Mouse (Mus musculus) ZHBTc4 (cell line): Measurements from ENCODE around the gene Oxt.

Source experiments
- DNase-seq: peaks from one replicate; pipeline ENCODE4 v3.0.0-alpha.2; 2011; ENCODE audit warnings: low read depth, low spot score

Oxt gene

GRCm38 (mm10) chr2:130578148-130578547 lies 2.2 kb downstream of the Oxt start:
- DNase-seq = peak; percentile 72

GRCm38 (mm10) chr2:130579791-130580190 lies 3.8 kb downstream of the Oxt start:
- DNase-seq = peak; percentile 28

GRCm38 (mm10) chr2:130581201-130581600 lies 5.2 kb downstream of the Oxt start:
- DNase-seq = peak; percentile 19

- DNase-seq = no peak
Measured at GRCm38 (mm10) chr2:130582552-130582951, 6.6 kb downstream of the Oxt start, which contains the start of gene Avp. TSS of gene Avp (minus strand) at chr2:130582554.

- no peak for DNase-seq
Measured at GRCm38 (mm10) chr2:130583902-130584560, 8.1 kb downstream of the Oxt start.

- no peak for DNase-seq
Measured at GRCm38 (mm10) chr2:130586016-130586415, 10.0 kb downstream of the Oxt start.

GRCm38 (mm10) chr2:130588373-130588772 lies 12.4 kb downstream of the Oxt start:
- DNase-seq = no peak

- DNase-seq = peak; percentile 46
Measured at GRCm38 (mm10) chr2:130589157-130589556, 13.2 kb downstream of the Oxt start.

GRCm38 (mm10) chr2:130589761-130590160 lies 13.8 kb downstream of the Oxt start:
- DNase-seq = no peak

- no peak for DNase-seq
Measured at GRCm38 (mm10) chr2:130591016-130591415, 15.0 kb downstream of the Oxt start.

- no peak for DNase-seq
Measured at GRCm38 (mm10) chr2:130595596-130595995, 19.6 kb downstream of the Oxt start.

GRCm38 (mm10) chr2:130597601-130598010 lies 21.6 kb downstream of the Oxt start:
- peak; percentile 51 for DNase-seq

GRCm38 (mm10) chr2:130598399-130598798 lies 22.4 kb downstream of the Oxt start:
- no peak for DNase-seq

- no peak for DNase-seq
Measured at GRCm38 (mm10) chr2:130602195-130602594, 26.2 kb downstream of the Oxt start.

GRCm38 (mm10) chr2:130613091-130613490 lies 37.1 kb downstream of the Oxt start:
- DNase-seq = peak; percentile 69

GRCm38 (mm10) chr2:130618972-130619371 lies 43.0 kb downstream of the Oxt start:
- DNase-seq = no peak
